Mouse (Mus musculus): ENCODE data around the gene Ntsr1. TPM values are rescaled to one million over a fixed set of nuclear protein-coding genes. Genes with fewer than 3 reads are reported as not detected.

The Ntsr1 gene
- polyA plus RNA-seq, 1 experiment from 2014 or later, result 3.6 TPM

DNA sequence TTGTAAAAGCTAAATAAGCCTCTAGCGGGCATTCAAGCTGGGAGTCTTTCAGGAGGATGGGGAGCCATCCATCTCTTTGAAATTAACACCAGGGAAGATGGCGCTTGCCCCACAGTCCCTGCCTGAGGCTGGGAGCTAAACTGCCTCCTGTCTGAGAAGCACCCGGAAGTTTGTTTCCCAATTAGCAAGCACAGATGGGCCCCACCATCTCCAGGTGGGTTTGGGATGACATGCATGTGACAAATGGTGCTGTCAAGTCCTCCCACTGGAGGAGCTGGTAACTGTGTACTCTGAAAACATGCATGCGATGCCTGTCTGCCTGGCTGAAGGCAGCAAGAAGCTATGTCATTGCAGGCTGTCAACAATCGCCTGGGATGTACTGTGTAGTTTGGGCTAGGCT, 64.1 kb downstream of the Ntsr1 start:
- no peaks in the 10 kb centered on the region for H3K27me3 ChIP-seq (replicated peaks; ENCODE audit: control insufficient read depth, insufficient read depth, low read length)
- no peaks in the 10 kb centered on the region for H3K9me3 ChIP-seq (ENCODE audit: control insufficient read depth, low read length)
- no peak overlapping the region for H3K4me2 ChIP-seq (ENCODE audit: low read length)
- ATAC-seq, result peak; percentile 64
- H3K4me3 ChIP-seq (ENCODE audit: low read length), result no peak overlapping the region
- H3K27ac ChIP-seq (ENCODE audit: low read depth, low read length), result no peak overlapping the region
- no peaks in the 10 kb centered on the region for H3K36me3 ChIP-seq (ENCODE audit: control insufficient read depth, insufficient read depth, low read length)
- peaks cover 4% of the 10 kb centered on the region; the same call in 1 of the 2 replicates for H3K4me1 ChIP-seq (ENCODE audit: control insufficient read depth, insufficient read depth, low read depth, low read length)
- H3K9ac ChIP-seq (ENCODE audit: low read depth, low read length), result no peak overlapping the region
- WGBS, result 21% methylated on average over 5 of the region's 5 CpGs

DNA sequence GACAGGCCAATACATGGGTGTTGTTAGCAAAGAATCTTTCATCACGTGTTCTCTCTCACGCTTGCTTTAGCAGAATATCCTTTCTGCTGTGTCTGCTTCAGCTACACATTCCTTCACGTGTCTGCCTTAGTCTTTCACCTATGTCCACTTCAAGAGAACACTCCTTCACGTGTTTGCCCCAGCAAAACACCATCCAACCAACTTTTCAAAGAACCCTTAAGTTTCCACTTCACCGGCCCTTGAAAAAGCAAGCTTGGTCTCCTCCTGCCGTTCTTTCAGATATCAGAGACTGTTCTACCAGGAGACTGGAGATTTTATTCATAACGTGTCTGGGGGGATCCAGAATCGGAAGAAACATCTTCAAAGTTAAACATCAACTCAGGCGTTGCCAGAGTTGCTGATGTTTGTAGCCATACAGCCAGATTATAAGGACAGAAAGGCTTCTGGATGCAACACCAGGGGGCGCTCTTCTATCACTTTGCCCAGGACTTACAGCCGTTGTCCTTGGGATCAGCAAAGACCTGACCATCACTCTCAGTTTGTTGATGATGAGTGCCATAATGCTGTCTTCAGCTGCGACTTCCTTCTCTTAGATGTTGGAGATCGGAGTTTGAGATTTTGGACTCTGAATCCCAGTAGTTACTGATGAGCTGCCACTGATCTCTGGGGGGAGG, 66.6 kb downstream of the Ntsr1 start:
- peaks cover 13% of the 10 kb centered on the region for H3K4me1 ChIP-seq (ENCODE audit: control insufficient read depth, insufficient read depth, low read depth, low read length)
- no peak overlapping the region for H3K9ac ChIP-seq (ENCODE audit: low read depth, low read length)
- H3K27me3 ChIP-seq (replicated peaks; ENCODE audit: control insufficient read depth, insufficient read depth, low read length), result no peaks in the 10 kb centered on the region
- no peak for ATAC-seq
- no peaks in the 10 kb centered on the region for H3K36me3 ChIP-seq (ENCODE audit: control insufficient read depth, insufficient read depth, low read length)
- 39% methylated on average over 13 of the region's 13 CpGs for WGBS
- no peak overlapping the region for H3K27ac ChIP-seq (ENCODE audit: low read depth, low read length)
- H3K9me3 ChIP-seq (ENCODE audit: control insufficient read depth, low read length), result no peaks in the 10 kb centered on the region
- H3K4me2 ChIP-seq (ENCODE audit: low read length), result no peak overlapping the region
- H3K4me3 ChIP-seq (ENCODE audit: low read length), result no peak overlapping the region

DNA sequence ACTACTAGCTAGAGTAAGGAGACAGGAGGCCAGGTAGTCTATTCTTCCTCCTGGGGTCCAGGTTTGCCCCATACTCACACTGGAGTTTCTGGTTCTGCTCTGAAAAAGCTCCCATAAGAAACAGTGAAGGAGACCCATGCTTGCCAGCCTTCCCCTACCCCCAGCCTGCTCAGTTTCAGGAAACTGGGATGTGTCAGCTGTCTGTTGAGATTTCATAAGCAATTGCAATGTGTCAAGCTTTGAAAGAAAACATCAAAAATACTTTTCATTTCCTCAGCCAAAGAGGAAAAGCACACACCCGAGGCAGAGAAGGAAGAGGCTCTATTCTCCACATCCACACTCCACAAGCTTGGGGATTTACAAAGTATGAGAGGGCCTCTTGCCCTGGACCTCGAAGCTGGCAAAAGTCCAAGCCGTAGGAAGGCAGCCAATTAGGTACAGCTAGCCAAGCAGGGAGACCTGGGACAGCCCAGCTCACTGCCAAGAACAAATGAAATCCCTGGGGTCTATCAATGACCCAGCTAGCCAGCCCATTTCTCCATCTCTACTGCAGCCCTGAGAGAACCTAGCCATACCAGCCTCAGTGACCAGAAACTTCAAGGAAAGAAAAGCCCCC, 69.4 kb downstream of the Ntsr1 start:
- no peak overlapping the region for H3K4me3 ChIP-seq (ENCODE audit: low read length)
- H3K9ac ChIP-seq (ENCODE audit: low read depth, low read length), result no peak overlapping the region
- H3K4me1 ChIP-seq (ENCODE audit: control insufficient read depth, insufficient read depth, low read depth, low read length), result peaks cover 9% of the 10 kb centered on the region
- no peaks in the 10 kb centered on the region for H3K36me3 ChIP-seq (ENCODE audit: control insufficient read depth, insufficient read depth, low read length)
- no peak overlapping the region for H3K27ac ChIP-seq (ENCODE audit: low read depth, low read length)
- no peaks in the 10 kb centered on the region; the same call in 1 of the 2 replicates for H3K27me3 ChIP-seq (replicated peaks; ENCODE audit: control insufficient read depth, insufficient read depth, low read length)
- 0 out of 2 replicates have a peak, but pooled peaks have one; percentile 73 for ATAC-seq
- H3K9me3 ChIP-seq (ENCODE audit: control insufficient read depth, low read length), result no peaks in the 10 kb centered on the region
- no peak overlapping the region for H3K4me2 ChIP-seq (ENCODE audit: low read length)
- 36% methylated on average over 3 of the region's 3 CpGs for WGBS

DNA sequence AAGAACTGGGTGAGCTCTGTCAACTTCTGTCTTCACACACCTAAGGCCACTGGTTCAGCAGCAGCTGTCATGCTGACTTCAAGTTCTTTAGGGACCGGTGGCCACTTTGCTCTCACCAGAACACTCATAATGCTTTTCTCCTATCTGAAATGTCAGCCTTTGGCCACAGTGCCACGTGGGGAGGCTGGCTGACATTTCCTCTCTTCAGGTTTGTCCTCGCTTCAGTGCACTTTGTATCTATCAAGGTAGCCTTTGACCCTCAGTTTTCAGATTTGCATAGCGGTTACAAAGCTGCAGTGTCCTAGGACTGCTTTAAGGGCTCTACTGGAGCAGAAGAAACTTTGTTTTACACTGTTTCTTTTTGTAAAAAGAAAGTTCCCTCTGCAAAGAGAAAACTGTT, 76.7 kb downstream of the Ntsr1 start:
- no peak overlapping the region for H3K9ac ChIP-seq (ENCODE audit: low read depth, low read length)
- H3K27ac ChIP-seq (ENCODE audit: low read depth, low read length), result no peak overlapping the region
- H3K9me3 ChIP-seq (ENCODE audit: control insufficient read depth, low read length), result no peaks in the 10 kb centered on the region
- no peak for ATAC-seq
- 25% methylated on average over 4 of the region's 4 CpGs for WGBS
- no peaks in the 10 kb centered on the region; the same call in 1 of the 2 replicates for H3K27me3 ChIP-seq (replicated peaks; ENCODE audit: control insufficient read depth, insufficient read depth, low read length)
- no peaks in the 10 kb centered on the region for H3K36me3 ChIP-seq (ENCODE audit: control insufficient read depth, insufficient read depth, low read length)
- no peak overlapping the region for H3K4me2 ChIP-seq (ENCODE audit: low read length)
- H3K4me1 ChIP-seq (ENCODE audit: control insufficient read depth, insufficient read depth, low read depth, low read length), result 0 out of 2 replicates have a peak, but pooled peaks cover 2% of the 10 kb centered on the region
- H3K4me3 ChIP-seq (ENCODE audit: low read length), result no peak overlapping the region

DNA sequence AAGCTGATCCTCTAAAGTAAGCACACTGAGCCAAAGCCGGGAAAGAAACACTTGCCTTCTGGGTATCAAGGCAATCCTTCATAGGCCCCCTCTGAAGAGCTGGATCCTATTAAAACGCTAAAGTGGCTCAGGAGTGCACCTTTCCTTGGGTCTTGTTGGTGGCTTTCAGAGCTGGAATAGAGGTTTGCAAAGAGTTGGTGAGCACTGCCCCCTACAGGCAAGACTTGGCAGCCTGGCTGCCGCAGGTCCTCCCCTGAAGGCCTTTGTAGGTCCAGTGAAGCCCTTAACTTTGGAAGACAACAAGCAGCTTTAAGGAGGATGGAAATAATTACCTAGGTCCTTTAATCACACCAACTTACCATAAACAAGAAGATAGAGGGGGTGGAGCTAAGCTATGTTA, 78.9 kb downstream of the Ntsr1 start:
- no peak overlapping the region for H3K27ac ChIP-seq (ENCODE audit: low read depth, low read length)
- no peaks in the 10 kb centered on the region for H3K9me3 ChIP-seq (ENCODE audit: control insufficient read depth, low read length)
- no peaks in the 10 kb centered on the region for H3K36me3 ChIP-seq (ENCODE audit: control insufficient read depth, insufficient read depth, low read length)
- no peak overlapping the region for H3K4me2 ChIP-seq (ENCODE audit: low read length)
- H3K27me3 ChIP-seq (replicated peaks; ENCODE audit: control insufficient read depth, insufficient read depth, low read length), result no peaks in the 10 kb centered on the region
- H3K4me3 ChIP-seq (ENCODE audit: low read length), result no peak overlapping the region
- 10% methylated on average over 3 of the region's 3 CpGs for WGBS
- H3K4me1 ChIP-seq (ENCODE audit: control insufficient read depth, insufficient read depth, low read depth, low read length), result peaks cover 10% of the 10 kb centered on the region
- ATAC-seq, result peak; percentile 58
- no peak overlapping the region for H3K9ac ChIP-seq (ENCODE audit: low read depth, low read length)

DNA sequence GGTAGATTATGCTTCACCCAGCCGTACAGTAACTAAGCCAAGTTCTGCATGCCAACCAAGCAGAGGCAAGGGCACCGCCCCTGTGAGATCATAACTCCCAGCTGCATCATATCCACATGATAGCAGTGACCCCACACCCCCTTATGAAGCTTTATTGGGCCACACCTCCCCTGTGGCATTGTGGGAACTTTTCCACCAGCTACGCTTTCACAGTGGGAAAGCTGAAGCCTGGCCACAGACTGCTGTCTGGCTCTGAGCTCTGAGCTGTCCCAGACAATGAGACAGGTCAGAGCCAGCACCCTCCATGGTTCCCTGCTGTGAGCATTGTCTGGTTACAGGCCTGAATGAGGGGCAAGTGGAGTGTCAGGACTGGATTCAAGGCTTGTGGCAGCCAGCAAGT, 81.2 kb downstream of the Ntsr1 start, which contains the start of gene Mrgbp:
TSS of gene Mrgbp (plus strand) at position 303 of the 400 bp plus-strand sequence.
- Histone ChIP-seq H3K9ac (ENCODE audit: low read depth, low read length) (no peak within 1 kb of the TSS), H3K27me3 (replicated peaks; ENCODE audit: control insufficient read depth, insufficient read depth, low read length) (no peaks in the 10 kb centered on the region), H3K4me2 (ENCODE audit: low read length) (no peak within 1 kb of the TSS; the same call in 1 of the 2 replicates), H3K9me3 (ENCODE audit: control insufficient read depth, low read length) (no peaks in the 10 kb centered on the region), H3K36me3 (ENCODE audit: control insufficient read depth, insufficient read depth, low read length) (peaks cover 5% of the 10 kb centered on the region; the same call in 1 of the 2 replicates), H3K27ac (ENCODE audit: low read depth, low read length) (no peak within 1 kb of the TSS), H3K4me1 (ENCODE audit: control insufficient read depth, insufficient read depth, low read depth, low read length) (peaks cover 19% of the 10 kb centered on the region), H3K4me3 (ENCODE audit: low read length) (no peak within 1 kb of the TSS)
- ATAC-seq, result no peak
- WGBS, result 61% methylated on average over 3 of the region's 3 CpGs

DNA sequence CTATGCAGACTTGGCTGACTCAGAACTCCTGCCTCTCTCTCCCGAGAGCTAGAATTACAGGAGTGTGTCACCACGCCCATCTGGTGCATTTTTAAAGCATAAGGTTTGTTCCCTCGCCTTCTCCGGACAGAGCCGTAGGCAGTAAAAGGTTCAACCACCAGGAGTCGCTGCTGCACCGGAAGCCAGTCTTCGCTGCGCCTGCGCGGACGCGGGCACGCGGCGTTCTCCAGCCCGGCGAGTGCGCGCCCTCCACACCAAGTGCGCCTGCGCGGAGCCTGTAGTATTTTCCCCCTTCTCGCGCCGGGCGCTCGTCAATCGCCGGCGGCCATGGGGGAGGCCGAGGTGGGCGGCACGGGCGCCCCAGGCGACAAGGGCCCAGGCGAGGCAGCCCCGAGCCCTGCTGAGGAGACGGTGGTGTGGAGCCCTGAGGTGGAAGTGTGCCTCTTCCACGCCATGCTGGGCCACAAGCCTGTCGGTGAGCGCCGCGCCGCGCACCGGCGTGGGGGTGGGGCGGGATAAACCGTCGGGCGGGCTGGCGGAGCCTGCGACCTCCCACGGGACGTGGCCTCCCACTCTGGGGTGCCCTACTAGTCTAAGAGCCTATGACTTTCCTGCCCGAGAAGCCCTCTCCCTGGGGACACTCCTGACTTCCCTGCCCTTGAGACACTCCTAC, 82.8 kb downstream of the Ntsr1 start:
- Histone ChIP-seq H3K36me3 (ENCODE audit: control insufficient read depth, insufficient read depth, low read length) (peaks cover 11% of the 10 kb centered on the region), H3K9ac (ENCODE audit: low read depth, low read length) (peak overlapping the region; percentile 98), H3K27ac (ENCODE audit: low read depth, low read length) (peak overlapping the region; percentile 80), H3K4me2 (ENCODE audit: low read length) (peak overlapping the region; percentile 68), H3K9me3 (ENCODE audit: control insufficient read depth, low read length) (no peaks in the 10 kb centered on the region), H3K27me3 (replicated peaks; ENCODE audit: control insufficient read depth, insufficient read depth, low read length) (no peaks in the 10 kb centered on the region), H3K4me1 (ENCODE audit: control insufficient read depth, insufficient read depth, low read depth, low read length) (peaks cover 17% of the 10 kb centered on the region), H3K4me3 (ENCODE audit: low read length) (peak overlapping the region; percentile 85)
- peak; percentile 79 for ATAC-seq
- WGBS, result under 1% methylated on average over 55 of the region's 57 CpGs

DNA sequence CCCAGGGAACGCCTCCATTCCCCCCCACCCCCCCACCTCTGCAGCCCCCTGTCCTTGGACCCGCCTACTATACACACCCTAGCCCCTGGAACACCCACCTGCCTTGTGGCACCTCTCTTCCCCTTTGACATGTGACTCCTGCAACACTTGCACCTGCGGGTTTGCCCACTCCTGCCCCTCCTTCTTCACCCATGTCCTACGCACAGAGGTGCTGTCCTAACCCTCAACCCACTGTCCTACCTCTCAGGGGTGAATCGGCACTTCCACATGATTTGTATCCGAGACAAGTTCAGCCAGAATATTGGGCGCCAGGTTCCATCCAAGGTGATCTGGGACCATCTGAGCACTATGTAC, 83.4 kb downstream of the Ntsr1 start:
- 30% methylated on average over 7 of the region's 7 CpGs for WGBS
- no peaks in the 10 kb centered on the region for H3K27me3 ChIP-seq (replicated peaks; ENCODE audit: control insufficient read depth, insufficient read depth, low read length)
- H3K9me3 ChIP-seq (ENCODE audit: control insufficient read depth, low read length), result no peaks in the 10 kb centered on the region
- peaks cover 11% of the 10 kb centered on the region for H3K36me3 ChIP-seq (ENCODE audit: control insufficient read depth, insufficient read depth, low read length)
- peak; percentile 25 for ATAC-seq
- H3K4me3 ChIP-seq (ENCODE audit: low read length), result peak overlapping the region; percentile 85
- peaks cover 17% of the 10 kb centered on the region for H3K4me1 ChIP-seq (ENCODE audit: control insufficient read depth, insufficient read depth, low read depth, low read length)
- no peak overlapping the region; the same call in 1 of the 2 replicates for H3K27ac ChIP-seq (ENCODE audit: low read depth, low read length)
- H3K4me2 ChIP-seq (ENCODE audit: low read length), result peak overlapping the region; percentile 68
- peak overlapping the region; percentile 98 for H3K9ac ChIP-seq (ENCODE audit: low read depth, low read length)

DNA sequence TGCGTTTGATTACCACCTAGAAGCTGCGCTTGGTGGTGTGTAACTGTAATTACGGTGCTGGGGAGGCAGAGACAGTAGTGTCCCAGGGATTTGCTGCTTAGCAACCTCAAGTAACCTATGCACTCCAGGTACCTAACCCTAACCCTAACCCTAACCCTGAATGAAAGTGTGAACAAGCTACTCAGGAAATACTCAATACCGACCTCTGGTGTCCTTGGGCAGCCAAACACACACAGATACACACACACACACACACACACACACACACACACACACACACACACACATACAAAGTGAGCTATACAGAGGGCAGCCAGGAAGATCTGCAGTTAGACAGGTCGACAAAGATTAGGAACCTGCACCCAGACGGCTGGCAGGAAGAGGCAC, 89.0 kb downstream of the Ntsr1 start:
- Histone ChIP-seq H3K36me3 (ENCODE audit: control insufficient read depth, insufficient read depth, low read length) (peaks cover 23% of the 10 kb centered on the region), H3K4me3 (ENCODE audit: low read length) (peak overlapping the region; percentile 86), H3K27me3 (replicated peaks; ENCODE audit: control insufficient read depth, insufficient read depth, low read length) (no peaks in the 10 kb centered on the region), H3K27ac (ENCODE audit: low read depth, low read length) (peak overlapping the region; percentile 93), H3K9ac (ENCODE audit: low read depth, low read length) (peak overlapping the region; percentile 90), H3K4me1 (ENCODE audit: control insufficient read depth, insufficient read depth, low read depth, low read length) (peaks cover 17% of the 10 kb centered on the region), H3K9me3 (ENCODE audit: control insufficient read depth, low read length) (no peaks in the 10 kb centered on the region), H3K4me2 (ENCODE audit: low read length) (peak overlapping the region; percentile 74)
- ATAC-seq, result peak; percentile 1
- 45% methylated on average over 6 of the region's 6 CpGs for WGBS
